Mouse (Mus musculus) adrenal gland, adult 2 months (tissue): Measurements from ENCODE around the gene Gm49358. TPM values are rescaled to one million over a fixed set of nuclear protein-coding genes. Genes with fewer than 3 reads are reported as not detected.

ENCODE experiments used
- DNase-seq: peaks from one replicate; pipeline ENCODE4 v3.0.0; 2021
- long read RNA-seq: library from polyadenylated mRNA; stranded (forward); transcript quantifications from one replicate; pipeline ENCODE4 v2.0.0, GENCODE M21; 2021
- polyA plus RNA-seq: library from polyadenylated mRNA; depleted of rRNA; stranded (reverse); fragments of >200 nt; gene quantifications from 2 replicates; pipeline ENCODE4 v1.2.3, GENCODE M21; 2012; rRNA removed
- total RNA-seq, 2 experiments: library from RNA; stranded (reverse); gene quantifications; 2 replicates each; pipeline ENCODE4 v1.2.3; 2021

Gene Gm49358
- total RNA-seq (10 to 100 TPM; 20.1 to 23.6 TPM), polyA plus RNA-seq (not detected in 2 replicates)
- long read RNA-seq = 0 reads

DNA sequence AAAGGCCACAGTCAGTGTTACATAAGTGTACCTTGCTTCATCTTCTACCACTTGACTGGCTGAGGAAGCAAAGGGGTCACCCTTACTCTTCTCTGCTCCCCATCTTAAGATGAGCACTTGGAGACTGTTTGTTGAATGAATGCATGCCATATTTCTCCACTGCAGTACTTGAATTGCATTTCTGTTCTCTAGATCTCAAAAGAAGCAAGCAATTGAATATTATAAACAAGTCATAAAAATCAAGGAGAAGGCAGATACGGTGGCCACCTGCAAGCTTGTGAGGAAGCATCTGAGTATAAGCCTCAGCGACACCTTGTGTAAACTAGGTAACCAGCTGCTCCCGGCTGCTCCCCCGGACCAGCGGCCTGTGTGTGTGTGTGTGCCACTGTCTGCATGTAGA is at the start of gene Gm49358:
Gene Gm49358 (plus strand): TSS at position 301 of the 400 bp plus-strand sequence.
- DNase-seq = no peak

DNA sequence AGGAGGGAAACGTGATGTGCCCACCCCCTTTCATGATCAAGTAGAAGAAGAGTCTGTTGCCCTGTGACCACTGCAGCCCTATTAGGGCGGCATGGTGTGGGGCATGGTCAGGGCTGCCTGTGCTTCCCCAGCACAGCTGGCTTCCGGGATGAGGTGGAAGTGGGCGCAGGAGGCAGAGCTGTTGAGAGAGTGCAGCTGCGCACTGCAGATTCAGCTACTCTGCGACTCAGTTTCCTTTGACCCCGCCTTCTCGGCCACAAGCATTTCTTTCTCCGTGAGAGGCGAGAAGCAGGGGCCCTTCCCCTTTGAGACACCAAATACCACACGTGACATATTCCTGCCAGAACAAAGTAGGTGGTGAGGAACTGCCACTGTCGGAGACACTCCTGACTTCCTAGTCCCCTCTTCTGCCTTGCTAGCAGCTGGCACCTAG is 36.2 kb upstream of the Gm49358 start:
- DNase-seq = peak; percentile 31

DNA sequence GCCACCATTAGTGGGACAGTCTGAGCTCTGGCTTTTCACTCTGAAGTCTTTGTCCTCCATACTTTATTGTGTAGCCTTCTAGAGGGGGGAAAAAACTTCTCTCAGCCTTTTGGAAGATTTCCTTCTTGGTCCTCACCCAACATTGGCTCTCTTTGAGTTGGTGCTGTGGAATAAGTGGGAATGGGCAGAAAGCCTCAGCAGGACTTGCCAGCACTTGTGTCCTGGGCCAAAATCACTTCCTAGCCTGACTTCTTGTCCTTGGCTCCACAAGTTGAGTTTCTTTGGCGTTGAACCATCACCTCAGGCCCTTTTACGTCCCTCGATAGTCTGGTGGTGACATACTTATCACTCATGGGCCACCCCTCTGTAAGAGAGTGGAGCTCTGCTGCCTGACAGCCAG is 35.6 kb upstream of the Gm49358 start:
- no peak for DNase-seq

DNA sequence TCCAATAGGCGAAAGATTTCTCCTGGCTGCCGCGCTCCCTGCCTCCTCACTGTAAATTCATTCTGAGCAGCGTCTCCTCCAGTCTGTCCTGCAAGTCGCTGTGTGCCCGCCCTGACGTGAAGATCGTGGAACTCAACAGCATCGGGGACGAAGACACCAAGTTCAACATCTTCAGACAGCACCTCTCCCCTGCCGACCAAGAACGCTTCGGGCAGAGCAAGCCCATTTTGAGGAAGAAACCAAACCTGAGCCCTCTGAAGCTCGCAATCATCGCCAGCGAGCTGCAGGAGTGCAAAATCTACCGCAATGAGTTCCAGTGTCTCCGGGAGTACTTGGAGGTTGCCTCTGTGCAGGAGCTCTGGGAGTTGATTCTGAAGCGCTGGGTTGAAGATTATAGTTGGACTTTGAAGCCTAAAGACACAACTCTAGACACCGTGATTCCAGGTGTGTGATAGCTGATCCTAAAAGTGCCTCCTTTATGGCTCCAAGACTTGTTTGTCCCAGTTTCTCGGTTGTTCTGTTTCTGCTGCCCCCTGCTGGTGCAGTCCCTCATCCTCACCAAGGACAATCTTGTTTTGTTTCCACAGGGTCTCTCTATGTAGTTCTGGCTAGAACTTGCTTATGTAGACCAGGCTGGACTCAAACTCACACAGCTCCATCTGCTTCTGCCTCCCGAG is 32.8 kb upstream of the Gm49358 start:
- DNase-seq = peak; percentile 85

DNA sequence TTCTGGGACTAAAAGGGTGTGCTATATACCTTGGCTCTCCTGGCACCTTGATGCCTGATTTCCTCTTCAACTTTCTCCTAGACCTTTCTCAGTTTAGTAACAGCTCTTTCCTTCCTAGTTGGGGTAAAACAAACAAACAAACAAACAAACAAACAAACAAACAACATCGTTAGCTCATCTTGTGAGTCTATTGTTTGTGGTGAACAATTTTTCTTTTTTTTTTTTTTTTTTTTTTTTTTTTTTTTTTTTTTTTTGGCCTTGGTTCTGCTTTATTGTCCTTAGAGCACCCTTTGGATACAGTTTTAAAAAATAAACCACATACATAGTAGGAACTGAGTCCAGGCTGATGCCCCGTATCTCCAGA is 32.3 kb upstream of the Gm49358 start:
- DNase-seq = no peak

DNA sequence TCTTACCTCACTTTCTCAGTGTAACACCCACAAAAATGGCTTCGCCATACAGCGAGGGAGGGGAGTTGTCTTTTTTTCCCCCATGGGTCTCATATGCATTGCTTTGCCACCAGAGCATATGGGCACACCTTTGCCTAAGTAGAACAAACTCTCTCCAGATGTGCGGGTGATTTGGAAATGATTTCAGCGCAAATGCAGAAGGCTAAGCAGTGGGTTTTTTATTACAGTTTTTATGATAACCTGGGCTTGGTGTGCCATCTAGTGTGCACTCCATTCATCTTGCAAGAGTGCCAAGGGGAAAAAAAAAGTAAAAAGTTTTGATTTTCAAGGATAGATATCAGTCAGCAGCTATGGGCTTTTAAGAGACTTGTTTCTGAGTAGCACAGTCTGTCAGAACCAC is 28.7 kb upstream of the Gm49358 start:
- DNase-seq = no peak

DNA sequence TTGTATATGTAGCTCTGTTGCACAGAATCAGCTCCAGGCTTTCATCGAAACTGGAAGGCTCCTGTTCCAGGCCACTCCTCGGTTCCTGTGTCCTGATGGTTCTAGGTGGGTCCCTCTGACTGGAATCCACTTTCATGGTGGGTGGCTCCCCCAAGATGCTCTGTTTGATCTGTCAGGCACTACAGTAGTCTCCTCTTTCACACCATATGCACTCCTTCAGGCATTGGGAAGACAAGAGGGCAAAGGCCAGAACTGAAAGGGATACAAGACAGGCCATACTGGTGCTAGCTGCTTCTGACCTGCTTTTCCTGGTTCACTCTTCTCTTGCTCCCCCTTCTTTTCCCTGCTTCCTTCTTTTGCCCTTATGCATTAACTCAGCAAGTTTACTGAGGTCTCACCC is 20.9 kb upstream of the Gm49358 start:
- no peak for DNase-seq

DNA sequence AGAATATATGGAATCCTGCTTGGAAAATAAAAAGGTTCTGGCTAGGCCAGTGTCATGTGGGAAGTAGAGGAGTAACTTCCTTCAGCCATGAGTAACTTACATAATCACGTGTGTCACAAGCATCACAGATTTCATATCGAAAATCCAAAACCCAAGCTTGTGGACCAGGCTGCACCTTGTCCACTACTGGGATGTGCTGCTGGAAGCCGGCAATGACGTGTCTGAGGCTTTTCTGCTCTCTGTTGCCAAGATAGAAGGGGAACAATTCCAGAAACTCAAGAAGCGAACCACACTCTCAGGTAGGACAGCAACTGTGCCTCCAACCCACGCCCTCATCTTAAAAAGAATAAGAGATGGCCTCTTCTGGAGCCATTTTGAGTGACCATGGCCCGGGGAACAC is 19.5 kb upstream of the Gm49358 start:
- no peak for DNase-seq

DNA sequence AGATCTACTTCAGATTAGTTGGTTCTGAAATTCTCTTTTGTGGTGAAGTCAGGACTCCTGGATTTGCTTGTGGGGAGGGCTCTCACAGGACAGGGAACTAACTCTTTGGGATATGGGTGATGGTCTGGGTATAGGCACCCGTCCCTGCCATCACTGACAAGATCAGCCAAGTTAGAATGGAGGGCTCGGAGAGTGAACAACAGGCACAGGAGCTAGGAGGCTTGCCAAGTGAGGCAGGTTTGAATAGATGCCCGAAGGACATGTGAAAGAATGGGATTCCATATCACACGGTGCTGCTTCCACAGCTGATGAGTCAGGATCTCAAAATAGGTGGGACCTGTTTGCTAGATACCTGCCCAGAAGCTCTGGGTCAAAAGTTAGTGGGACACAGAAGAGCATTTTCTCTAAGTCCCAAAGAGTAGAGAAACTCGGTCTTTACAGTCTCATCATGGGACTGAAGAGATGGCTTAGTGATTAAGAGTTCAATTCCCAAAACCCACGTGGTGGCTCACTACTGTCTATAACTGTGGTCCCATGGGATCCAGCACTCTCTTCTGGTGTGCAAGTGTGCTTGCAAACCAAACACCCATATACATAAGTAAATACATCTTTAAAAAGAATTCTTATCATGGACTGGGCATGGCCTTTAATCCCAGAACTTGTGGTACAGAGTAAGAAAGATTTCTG is 7.8 kb upstream of the Gm49358 start:
- no peak for DNase-seq

DNA sequence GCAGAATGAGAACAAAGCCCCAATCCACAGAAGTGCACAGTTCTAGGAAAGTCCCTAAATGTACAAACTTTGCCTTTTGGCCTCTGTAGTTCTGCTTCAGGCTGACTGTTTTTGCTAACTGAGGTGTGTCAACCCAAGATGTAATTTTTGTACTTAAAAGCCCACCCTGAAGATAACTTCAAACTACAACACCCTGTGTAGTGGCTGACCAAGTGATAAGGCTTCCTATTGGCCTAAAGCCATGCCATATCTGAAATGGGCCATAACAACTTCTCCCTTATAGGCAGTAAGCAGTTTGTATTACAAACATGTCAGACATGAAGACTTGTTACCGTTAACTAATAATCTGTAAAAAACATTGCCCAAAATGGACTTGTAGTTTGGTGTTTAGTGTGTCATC is 6.0 kb upstream of the Gm49358 start:
- DNase-seq = no peak

DNA sequence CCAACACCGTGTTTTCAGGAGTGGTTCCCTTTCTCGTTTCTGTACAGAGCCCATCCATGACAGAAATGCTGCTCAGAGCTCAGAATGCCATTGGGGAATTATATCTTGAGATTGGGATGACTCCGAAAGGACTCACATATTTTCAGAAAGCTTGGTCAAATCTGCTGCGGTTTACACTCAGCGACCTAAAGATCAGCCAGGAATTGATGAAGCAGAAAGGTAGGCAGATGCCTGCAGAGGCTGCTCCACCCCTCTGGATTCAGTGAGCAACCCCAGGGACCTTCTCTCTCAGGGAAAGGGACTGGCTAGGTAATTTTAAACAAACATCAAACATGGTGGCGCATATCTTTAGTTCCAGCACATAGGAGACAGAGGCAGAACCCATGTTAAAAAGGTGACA is 5.6 kb upstream of the Gm49358 start:
- no peak for DNase-seq

DNA sequence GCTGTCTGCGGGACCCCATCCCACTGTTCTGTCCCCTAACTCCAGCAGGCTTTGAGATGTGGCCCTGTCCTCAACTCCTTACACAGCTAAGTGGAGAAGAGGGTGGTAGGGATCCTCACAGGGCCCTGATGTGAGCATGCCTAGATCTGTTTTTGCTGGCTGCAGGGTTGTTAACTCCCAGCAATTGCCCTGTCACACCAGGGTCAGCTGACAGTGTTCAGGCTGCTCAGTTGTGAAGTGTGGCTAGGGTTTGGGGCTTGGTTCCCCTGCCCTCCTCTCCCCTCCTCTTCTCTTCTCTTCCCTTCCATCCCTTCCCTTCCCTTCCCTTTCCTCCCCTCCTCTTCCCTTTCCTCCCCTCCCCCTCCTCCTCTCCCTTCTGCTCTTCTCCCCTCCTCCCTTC is 2.5 kb upstream of the Gm49358 start:
- DNase-seq = no peak

DNA sequence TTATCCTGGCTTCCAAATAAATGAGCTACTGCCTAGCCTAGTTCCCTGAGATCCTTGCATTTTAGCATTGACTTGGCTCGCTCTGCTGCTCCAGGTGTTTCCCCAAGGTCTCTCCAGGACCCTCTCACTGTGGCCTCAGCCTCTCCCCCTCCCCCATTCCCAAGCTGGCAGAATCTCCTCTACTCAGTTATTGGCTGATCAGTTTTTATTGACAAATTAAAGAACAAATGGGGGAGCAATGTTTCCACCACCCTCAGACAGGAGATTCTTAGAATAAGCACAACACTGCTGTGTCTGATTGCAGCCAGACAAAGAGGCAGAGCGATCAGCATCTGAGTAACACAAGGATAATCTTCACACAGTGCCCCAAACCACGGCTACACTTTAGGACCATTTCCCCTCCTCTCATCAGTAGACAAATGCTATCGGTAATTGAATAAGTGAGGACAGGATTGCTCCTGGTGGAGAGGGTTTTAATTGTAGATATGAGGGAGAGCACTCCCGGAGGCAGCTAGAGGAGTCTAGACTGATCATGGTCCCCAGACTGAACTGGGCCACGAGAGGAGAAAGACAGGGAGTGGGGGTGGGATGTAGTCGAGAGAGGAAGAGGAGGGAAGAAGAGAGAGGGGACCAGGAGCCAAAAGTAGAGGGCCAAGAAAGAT is 1.9 kb upstream of the Gm49358 start:
- no peak for DNase-seq

DNA sequence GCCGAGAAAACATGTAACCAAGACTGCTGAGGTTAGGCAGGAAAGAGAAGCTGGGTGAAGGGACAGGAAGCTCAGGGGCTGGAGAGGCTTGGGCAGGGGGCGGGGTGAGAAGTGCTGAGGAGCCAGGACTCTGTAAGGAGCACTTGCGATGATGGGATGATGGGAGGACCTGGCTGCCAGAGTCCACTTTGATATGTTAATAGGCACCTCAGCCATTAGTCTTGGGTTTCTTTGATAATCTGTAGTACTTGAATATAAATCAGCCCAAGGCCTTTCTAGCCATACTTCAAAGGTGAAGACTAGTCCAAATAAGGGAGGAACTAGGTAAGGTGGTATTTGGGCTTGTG is 1.4 kb upstream of the Gm49358 start:
- DNase-seq = no peak

DNA sequence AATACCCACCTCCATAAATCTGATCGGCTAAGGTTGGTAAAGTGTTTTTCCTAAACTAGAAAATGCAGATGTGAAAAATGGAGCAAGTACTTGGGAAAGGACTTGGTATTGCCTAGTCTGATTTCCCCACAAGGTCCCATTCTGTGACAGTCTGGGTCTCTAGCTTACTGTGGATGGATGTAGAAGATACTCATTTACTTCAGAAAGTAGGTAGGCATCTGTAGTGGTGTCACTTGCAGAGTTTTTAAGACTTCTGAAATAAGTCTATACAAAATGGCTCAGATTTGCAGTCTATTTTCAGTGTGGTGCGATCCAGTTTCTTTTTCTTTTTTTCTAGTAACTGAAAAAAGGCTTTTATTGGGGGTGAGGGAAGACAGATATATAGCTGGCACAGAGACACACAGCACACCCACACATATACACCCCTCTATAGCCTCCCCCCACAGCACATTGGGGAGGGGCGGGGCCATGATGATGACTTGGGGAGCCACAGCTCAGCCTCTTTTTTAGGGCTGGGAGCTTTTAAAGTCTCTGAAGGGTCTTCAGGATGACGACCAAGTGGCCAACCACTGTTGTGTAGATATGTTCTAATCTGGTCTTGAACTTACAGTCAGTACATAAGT is 1.7 kb downstream of the Gm49358 start:
- DNase-seq = no peak

DNA sequence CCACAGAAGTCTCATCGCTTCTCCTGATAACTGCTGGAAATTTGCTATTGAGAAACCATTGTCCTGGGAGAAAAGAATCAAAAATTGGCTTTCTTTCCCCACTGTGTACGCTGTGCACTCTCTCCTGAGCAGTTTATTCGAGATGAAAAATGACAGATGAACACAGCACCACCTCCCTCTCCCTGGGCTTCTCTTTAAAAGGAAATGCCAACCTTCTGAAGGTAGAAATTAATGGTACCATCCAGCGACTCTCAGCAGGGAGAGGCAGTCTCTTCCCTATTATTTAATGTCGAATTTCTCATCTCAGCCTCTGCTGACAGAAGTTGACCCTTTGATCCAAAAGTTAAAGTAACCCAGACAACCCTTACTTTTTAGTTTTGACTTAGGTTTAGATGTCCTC is 5.4 kb downstream of the Gm49358 start:
- DNase-seq = no peak

DNA sequence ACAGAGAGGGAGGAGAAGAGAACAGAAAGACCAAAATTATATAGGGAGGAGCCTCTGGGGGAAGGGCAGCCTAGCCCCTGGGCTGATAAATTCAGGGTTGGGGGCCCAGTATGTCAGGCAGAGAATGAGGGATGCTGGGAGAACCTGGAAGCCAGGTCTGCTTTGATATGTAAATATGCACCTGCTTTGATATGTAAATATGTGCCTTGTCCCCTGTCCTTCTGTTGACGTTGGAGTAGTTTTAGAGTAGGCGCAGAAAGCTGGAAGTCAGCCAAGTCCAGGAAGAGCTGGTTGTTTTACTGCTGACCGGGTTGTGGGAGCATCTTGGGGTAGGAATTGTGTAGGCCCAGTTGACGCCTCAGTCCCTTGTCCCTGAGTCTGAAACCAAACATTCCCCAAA is 6.0 kb downstream of the Gm49358 start:
- DNase-seq = no peak

DNA sequence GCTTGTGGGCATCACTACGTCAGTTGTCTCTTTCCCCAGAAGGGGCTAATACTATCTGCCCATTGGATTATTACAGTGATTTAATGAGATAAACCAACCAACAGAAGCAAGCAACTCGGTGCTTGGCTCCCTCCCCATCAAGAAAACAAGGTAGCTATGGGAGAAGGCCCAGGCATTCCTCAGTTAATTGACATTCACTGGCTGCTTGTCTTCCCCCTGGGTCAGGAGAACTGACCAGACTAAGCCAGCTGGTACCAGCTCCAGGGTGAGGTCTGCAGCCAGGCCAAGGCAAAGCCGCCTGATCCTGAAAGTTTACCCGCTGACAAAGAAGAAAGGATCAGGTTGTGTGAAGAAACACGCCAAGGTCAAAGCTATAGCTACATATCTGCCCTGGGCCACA is 7.9 kb downstream of the Gm49358 start:
- DNase-seq = no peak

DNA sequence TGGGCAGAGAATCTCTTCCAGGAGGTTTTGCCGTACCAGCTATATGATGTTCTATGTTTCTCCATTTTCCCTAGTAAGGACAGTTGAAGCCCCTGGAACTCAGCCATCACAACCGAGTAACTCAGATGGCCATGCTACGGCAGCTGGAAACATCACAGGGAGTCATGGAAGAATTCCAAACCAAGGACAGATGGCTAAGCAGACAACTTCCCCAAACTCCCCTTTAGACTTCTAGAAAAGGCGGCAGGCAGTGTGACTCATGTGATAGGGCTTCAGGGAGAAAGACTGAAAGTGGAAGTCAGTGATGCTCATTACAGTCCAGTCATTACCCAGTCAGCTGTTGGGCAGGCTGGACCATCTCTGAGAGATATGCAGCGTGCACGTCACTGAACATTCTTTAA is 8.5 kb downstream of the Gm49358 start:
- DNase-seq = peak; percentile 59

DNA sequence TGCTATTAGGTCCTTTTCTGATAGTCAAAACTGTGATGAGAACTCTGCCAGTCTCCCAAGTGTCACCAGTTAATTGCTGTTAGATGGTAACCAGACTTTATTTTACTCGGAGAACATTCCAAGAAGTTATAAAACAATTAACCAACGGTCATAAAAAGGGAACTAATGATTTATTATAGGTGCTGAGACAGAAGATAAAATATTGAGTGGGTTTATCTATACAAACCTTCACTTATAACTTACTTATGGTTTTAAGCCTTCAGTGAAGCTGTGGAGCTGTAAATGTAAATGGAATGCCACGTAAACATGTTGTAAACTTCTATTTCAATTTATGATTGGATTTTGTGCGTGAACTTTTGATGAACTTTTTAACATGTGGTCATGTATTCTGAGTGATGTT is 9.6 kb downstream of the Gm49358 start:
- no peak for DNase-seq

DNA sequence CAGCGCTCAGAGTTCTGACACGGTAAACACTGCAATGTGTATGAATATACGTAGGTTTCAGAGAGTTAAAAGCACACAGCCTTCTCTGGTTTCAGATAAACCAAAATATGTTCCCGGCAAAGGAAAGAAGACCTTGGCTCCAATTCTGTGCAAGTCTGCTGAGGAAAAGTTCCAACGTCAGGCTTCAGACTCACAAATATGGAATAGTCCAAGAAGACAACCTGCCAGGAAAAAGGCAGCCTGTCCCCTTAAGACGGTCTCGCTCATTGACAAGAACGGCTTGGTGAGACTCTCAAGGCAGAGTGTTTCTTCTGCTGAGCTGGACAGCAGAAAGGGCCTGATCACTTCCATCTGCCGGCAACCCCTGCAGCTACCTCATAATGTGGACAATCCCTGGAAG is 12.5 kb downstream of the Gm49358 start:
- no peak for DNase-seq

DNA sequence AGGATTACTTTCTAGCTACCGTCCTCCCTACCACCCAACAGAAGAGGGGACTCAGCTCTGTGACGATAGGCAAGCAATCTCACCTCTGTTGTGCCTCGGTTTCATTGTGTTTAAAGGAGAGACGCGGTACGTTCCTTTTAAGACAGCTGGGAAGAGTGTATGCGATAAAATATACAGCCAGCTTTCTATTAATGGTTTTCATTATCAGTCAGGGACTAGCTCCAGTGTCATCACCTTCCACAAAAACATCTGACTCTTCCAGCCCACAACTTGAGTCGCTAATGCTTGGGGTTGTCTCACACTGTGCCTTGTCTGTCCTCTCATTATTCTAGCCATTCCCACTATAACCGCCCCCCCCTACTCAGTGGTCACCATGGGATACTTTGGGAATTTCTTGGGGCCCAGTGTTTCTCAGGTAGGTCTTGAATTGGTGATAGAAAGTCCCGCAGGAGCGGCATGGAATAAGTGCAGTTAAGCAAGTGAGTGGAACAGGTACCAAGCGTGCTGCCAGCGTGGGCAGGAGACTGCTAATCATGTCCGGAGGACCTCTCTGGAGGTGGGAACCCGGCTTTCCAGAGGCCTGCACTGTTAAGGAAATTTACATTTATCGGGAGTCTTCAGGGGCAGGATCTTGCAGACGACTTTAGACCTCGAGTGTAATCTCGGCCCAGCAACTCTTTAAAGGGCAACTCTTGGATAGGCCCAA is 14.0 kb downstream of the Gm49358 start:
- no peak for DNase-seq
